Mouse (Mus musculus) hindbrain, postnatal 0 days (tissue): ENCODE data around the gene Auh. TPM values are rescaled to one million over a fixed set of nuclear protein-coding genes. Genes with fewer than 3 reads are reported as not detected.

ENCODE experiments used
- ATAC-seq: fragments of 200-750 bp; cut with Nextera tagmentation; 2 replicates; pipeline ENCODE4 v1.8.0; 2017; ENCODE audit warnings: mild to moderate bottlenecking, moderate TSS enrichment, moderate library complexity
- DNase-seq: peaks from one replicate; pipeline ENCODE4 v3.0.0-alpha.2; 2015; ENCODE audit warnings: low spot score
- H3K27ac ChIP-seq: fragments of 300-500 bp; sonication (generic); 2 replicates; pipeline ENCODE4 v1.5.1; 2014; ENCODE audit warnings: mild to moderate bottlenecking
- H3K27me3 ChIP-seq: fragments of 300-500 bp; sonication (generic); 2 replicates; pipeline ENCODE4 v1.6.1; 2014; ENCODE audit warnings: low read length, mixed read lengths; ENCODE audit not compliant: insufficient read depth
- H3K36me3 ChIP-seq: fragments of 300-500 bp; sonication (generic); 2 replicates; pipeline ENCODE4 v1.6.1; 2014; ENCODE audit warnings: low read length, mixed read lengths; ENCODE audit not compliant: insufficient read depth
- H3K4me1 ChIP-seq: fragments of 300-500 bp; sonication (generic); 2 replicates; pipeline ENCODE4 v1.6.1; 2014; ENCODE audit warnings: antibody characterized with exemption, low read length, mixed read lengths; ENCODE audit not compliant: insufficient read depth
- H3K4me2 ChIP-seq: fragments of 300-500 bp; sonication (generic); 2 replicates; pipeline ENCODE4 v1.6.1; 2014; ENCODE audit warnings: low read depth, mild to moderate bottlenecking, low read length, moderate library complexity, mixed read lengths
- H3K4me3 ChIP-seq: fragments of 300-500 bp; sonication (generic); 2 replicates; pipeline ENCODE4 v1.5.1; 2014; ENCODE audit warnings: low read length
- H3K9ac ChIP-seq: fragments of 300-500 bp; sonication (generic); replicated peaks from 2 replicates; pipeline ENCODE4 v1.6.1; 2014; ENCODE audit warnings: mild to moderate bottlenecking, low read length, moderate library complexity, mixed read lengths
- H3K9me3 ChIP-seq: fragments of 300-500 bp; sonication (generic); 2 replicates; pipeline ENCODE4 v1.6.1; 2016; ENCODE audit warnings: low read length, mixed read lengths
- CTCF ChIP-seq: IDR thresholded peaks from 2 replicates; pipeline ENCODE4 v1.5.1; 2016; ENCODE audit warnings: antibody characterized with exemption, control low read depth, low read depth
- WGBS: fragments of 180-500 bp; shearing (Covaris S2); extraction: QIAGEN DNeasy Blood & Tissue Kit; methylation state at CpG from one replicate; pipeline ENCODE4 v1.1.7; 2014; 5-methylcytosine and 5-hydroxymethylcytosine counted together
- polyA plus RNA-seq: library from polyadenylated mRNA; unstranded; fragments of >200 nt; fragmentation: Nextera tagmentation; extraction: Ambion mirVana; gene quantifications from 2 replicates; pipeline ENCODE4 v1.2.1, GENCODE M21; 2015
- total RNA-seq: library from RNA; depleted of rRNA; stranded (reverse); fragments of >200 nt; gene quantifications from 2 replicates; pipeline ENCODE4 v1.2.3, GENCODE M21; 2014

Gene Auh
- total and polyA plus RNA-seq, 2 experiments from 2014 or later: 39.3 to 65.9 TPM

- H3K9ac ChIP-seq: no peak overlapping the region
- H3K27me3 ChIP-seq: no peaks in the 10 kb centered on the region
- no peak for TF ChIP-seq CTCF
- H3K9me3 ChIP-seq: no peaks in the 10 kb centered on the region
- no peak overlapping the region for H3K27ac ChIP-seq
- 84% methylated on average over 3 of the region's 3 CpGs for WGBS
- H3K4me2 ChIP-seq: no peak overlapping the region
- no peak for DNase-seq
- H3K4me3 ChIP-seq: no peak overlapping the region
- H3K36me3 ChIP-seq: no peaks in the 10 kb centered on the region
- ATAC-seq: no peak
- peaks cover 7% of the 10 kb centered on the region; the same call in 1 of the 2 replicates for H3K4me1 ChIP-seq
Observed at GRCm38 (mm10) chr13:52813750-52814149, 115.7 kb downstream of the Auh start.

- DNase-seq: no peak
- Histone ChIP-seq H3K4me3 (no peak overlapping the region), H3K4me1 (no peaks in the 10 kb centered on the region), H3K27me3 (no peaks in the 10 kb centered on the region), H3K36me3 (no peaks in the 10 kb centered on the region), H3K4me2 (no peak overlapping the region), H3K27ac (no peak overlapping the region), H3K9me3 (no peaks in the 10 kb centered on the region), H3K9ac (no peak overlapping the region)
- WGBS: 77% methylated on average over 16 of the region's 16 CpGs
- ATAC-seq: no peak
- no peak for TF ChIP-seq CTCF
Observed at GRCm38 (mm10) chr13:52812549-52813515, 116.6 kb downstream of the Auh start.

GRCm38 (mm10) chr13:52807722-52808121 is 121.8 kb downstream of the Auh start:
- TF ChIP-seq CTCF: no peak

GRCm38 (mm10) chr13:52806029-52806428 is 123.5 kb downstream of the Auh start:
- H3K4me1 ChIP-seq: peaks cover 5% of the 10 kb centered on the region; the same call in 1 of the 2 replicates
- 36% methylated on average over 4 of the region's 4 CpGs for WGBS
- H3K9ac ChIP-seq: no peak overlapping the region
- H3K4me3 ChIP-seq: no peak overlapping the region
- DNase-seq (no peak), ATAC-seq (no peak)
- no peaks in the 10 kb centered on the region for H3K36me3 ChIP-seq
- H3K27me3 ChIP-seq: no peaks in the 10 kb centered on the region
- no peaks in the 10 kb centered on the region for H3K9me3 ChIP-seq
- no peak overlapping the region for H3K27ac ChIP-seq
- no peak for TF ChIP-seq CTCF
- no peak overlapping the region for H3K4me2 ChIP-seq

More at GRCm38 (mm10) chr13:52807722-52808121, 121.8 kb downstream of the Auh start:
- ATAC-seq (no peak), DNase-seq (no peak)
- WGBS: 92% methylated on average over 11 of the region's 11 CpGs
- H3K36me3 ChIP-seq: no peaks in the 10 kb centered on the region
- H3K4me1 ChIP-seq: peaks cover 5% of the 10 kb centered on the region; the same call in 1 of the 2 replicates
- H3K27me3 ChIP-seq: no peaks in the 10 kb centered on the region
- no peaks in the 10 kb centered on the region for H3K9me3 ChIP-seq
- H3K9ac ChIP-seq: no peak overlapping the region
- H3K4me3 ChIP-seq: no peak overlapping the region
- no peak overlapping the region for H3K27ac ChIP-seq
- no peak overlapping the region for H3K4me2 ChIP-seq

- Histone ChIP-seq H3K9ac (no peak overlapping the region), H3K4me3 (no peak overlapping the region), H3K9me3 (no peaks in the 10 kb centered on the region), H3K27ac (no peak overlapping the region), H3K4me2 (no peak overlapping the region), H3K4me1 (peaks cover 5% of the 10 kb centered on the region; the same call in 1 of the 2 replicates), H3K27me3 (no peaks in the 10 kb centered on the region), H3K36me3 (no peaks in the 10 kb centered on the region)
- ATAC-seq (no peak), DNase-seq (no peak)
- TF ChIP-seq CTCF: no peak
- 54% methylated on average over 6 of the region's 6 CpGs for WGBS
Observed at GRCm38 (mm10) chr13:52805581-52805980, 123.9 kb downstream of the Auh start.

GRCm38 (mm10) chr13:52802482-52802881 is 127.0 kb downstream of the Auh start:
- TF ChIP-seq CTCF: no peak
- ATAC-seq: no peak
- WGBS: 71% methylated on average over 4 of the region's 4 CpGs

More at GRCm38 (mm10) chr13:52802482-52802881, 127.0 kb downstream of the Auh start:
- no peak for DNase-seq
- H3K9ac ChIP-seq: no peak overlapping the region
- no peak overlapping the region for H3K27ac ChIP-seq
- no peak overlapping the region for H3K4me2 ChIP-seq
- no peaks in the 10 kb centered on the region for H3K27me3 ChIP-seq
- no peaks in the 10 kb centered on the region for H3K36me3 ChIP-seq
- peaks cover 5% of the 10 kb centered on the region; the same call in 1 of the 2 replicates for H3K4me1 ChIP-seq
- H3K4me3 ChIP-seq: no peak overlapping the region
- no peaks in the 10 kb centered on the region for H3K9me3 ChIP-seq
